Mouse (Mus musculus) liver, embryonic 15.5 days (tissue): ENCODE data around the gene Mthfd1. TPM values are rescaled to one million over a fixed set of nuclear protein-coding genes. Genes with fewer than 3 reads are reported as not detected.
A peak's percentile ranks its signal among the peaks of the same experiment; 100 is the strongest.
"Not testable (repeated sequence)": the region's sequence is repeated elsewhere in the genome, so short reads cannot be mapped to it uniquely, and the experiment has no call there.

ENCODE experiments used
- ATAC-seq: fragments of 200-750 bp; cut with Nextera tagmentation; 2 replicates; pipeline ENCODE4 v1.8.0; 2017; ENCODE audit warnings: moderate number of reproducible peaks, mild to moderate bottlenecking, moderate library complexity; ENCODE audit not compliant: insufficient read depth
- H3K27ac ChIP-seq: fragments of 300-500 bp; sonication (generic); replicated peaks from 2 replicates; pipeline ENCODE4 v1.5.1; 2015; ENCODE audit warnings: mild to moderate bottlenecking, inconsistent platforms
- H3K27me3 ChIP-seq: fragments of 300-500 bp; sonication (generic); 2 replicates; pipeline ENCODE4 v1.6.1; 2015; ENCODE audit warnings: mild to moderate bottlenecking, inconsistent platforms
- H3K36me3 ChIP-seq: fragments of 300-500 bp; sonication (generic); replicated peaks from 2 replicates; pipeline ENCODE4 v1.6.1; 2015; ENCODE audit warnings: moderate library complexity, mild to moderate bottlenecking, inconsistent platforms
- H3K4me1 ChIP-seq: fragments of 300-500 bp; sonication (generic); replicated peaks from 2 replicates; pipeline ENCODE4 v1.6.1; 2015; ENCODE audit warnings: inconsistent platforms
- H3K4me2 ChIP-seq: fragments of 300-500 bp; sonication (generic); 2 replicates; pipeline ENCODE4 v1.6.1; 2015; ENCODE audit warnings: moderate library complexity, mild to moderate bottlenecking, inconsistent platforms
- H3K4me3 ChIP-seq: fragments of 300-500 bp; sonication (generic); replicated peaks from 2 replicates; pipeline ENCODE4 v1.5.1; 2015; ENCODE audit warnings: mild to moderate bottlenecking, inconsistent platforms
- H3K9ac ChIP-seq: fragments of 300-500 bp; sonication (generic); 2 replicates; pipeline ENCODE4 v1.6.1; 2015; ENCODE audit warnings: moderate library complexity, mild to moderate bottlenecking, inconsistent platforms
- H3K9me3 ChIP-seq: fragments of 300-500 bp; sonication (generic); replicated peaks from 2 replicates; pipeline ENCODE4 v1.6.1; 2016; ENCODE audit warnings: inconsistent platforms
- WGBS: fragments of 180-500 bp; shearing (Covaris S2); methylation state at CpG from one replicate; pipeline ENCODE4 v1.1.7; 2015; ENCODE audit warnings: mixed read lengths; ENCODE audit not compliant: insufficient replicate concordance; 5-methylcytosine and 5-hydroxymethylcytosine counted together
- polyA plus RNA-seq: library from polyadenylated mRNA; unstranded; fragments of >200 nt; fragmentation: Nextera tagmentation; extraction: Ambion mirVana; gene quantifications from 2 replicates; pipeline ENCODE4 v1.2.1, GENCODE M21; 2015

Gene Mthfd1
- 94.7 and 101 TPM in 2 replicates for polyA plus RNA-seq

DNA sequence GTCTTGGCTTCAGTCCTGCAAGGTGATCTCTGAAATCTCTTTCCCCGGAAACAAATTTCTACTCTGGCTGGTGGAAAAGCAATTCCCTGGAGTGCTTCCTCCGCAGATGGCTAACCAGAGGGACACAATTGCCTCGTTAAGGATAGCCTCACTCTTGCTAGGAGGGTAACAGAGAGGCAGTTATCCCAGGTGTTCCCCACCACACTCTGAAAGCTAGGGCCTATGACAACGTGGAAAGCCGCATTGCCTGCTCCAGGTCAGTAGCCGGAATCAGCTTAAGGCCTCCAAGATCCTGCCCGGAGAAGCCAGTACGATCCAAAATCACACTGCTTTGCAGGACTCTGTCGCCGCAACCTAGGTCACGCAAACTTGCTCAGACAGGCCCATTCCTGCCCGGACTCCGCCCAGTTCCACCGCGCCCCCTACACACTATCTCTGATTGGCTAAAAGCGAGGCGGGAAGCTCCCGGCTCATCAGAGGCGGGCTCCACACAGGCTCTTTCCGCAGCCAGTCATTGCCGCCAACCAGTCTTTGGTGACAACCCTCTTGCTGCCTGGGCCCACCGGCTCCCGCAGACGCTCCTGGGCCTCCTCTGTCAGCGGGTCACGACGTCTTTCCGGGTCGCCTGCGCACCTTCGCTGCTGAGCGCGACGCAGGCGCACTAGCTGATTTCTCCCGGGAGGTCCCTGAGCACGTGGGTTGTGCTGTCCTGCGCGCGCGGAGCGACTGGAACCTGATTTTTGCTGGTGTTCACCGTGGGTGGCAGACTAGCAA, at the start of gene Mthfd1:
Gene Mthfd1 (plus strand): TSS at position 574 of the 774 bp plus-strand sequence.
- peak within 1 kb of the TSS; percentile 70 for H3K9ac ChIP-seq
- peak; percentile 97 for ATAC-seq
- no peaks in the 10 kb centered on the region for H3K9me3 ChIP-seq
- no peaks in the 10 kb centered on the region for H3K36me3 ChIP-seq
- WGBS, result 2% methylated on average over 43 of the region's 43 CpGs
- H3K4me2 ChIP-seq, result peak within 1 kb of the TSS; percentile 100
- peaks cover 39% of the 10 kb centered on the region for H3K4me1 ChIP-seq
- H3K27me3 ChIP-seq, result no peaks in the 10 kb centered on the region
- H3K27ac ChIP-seq, result peak within 1 kb of the TSS; percentile 81
- H3K4me3 ChIP-seq, result peak within 1 kb of the TSS; percentile 69

DNA sequence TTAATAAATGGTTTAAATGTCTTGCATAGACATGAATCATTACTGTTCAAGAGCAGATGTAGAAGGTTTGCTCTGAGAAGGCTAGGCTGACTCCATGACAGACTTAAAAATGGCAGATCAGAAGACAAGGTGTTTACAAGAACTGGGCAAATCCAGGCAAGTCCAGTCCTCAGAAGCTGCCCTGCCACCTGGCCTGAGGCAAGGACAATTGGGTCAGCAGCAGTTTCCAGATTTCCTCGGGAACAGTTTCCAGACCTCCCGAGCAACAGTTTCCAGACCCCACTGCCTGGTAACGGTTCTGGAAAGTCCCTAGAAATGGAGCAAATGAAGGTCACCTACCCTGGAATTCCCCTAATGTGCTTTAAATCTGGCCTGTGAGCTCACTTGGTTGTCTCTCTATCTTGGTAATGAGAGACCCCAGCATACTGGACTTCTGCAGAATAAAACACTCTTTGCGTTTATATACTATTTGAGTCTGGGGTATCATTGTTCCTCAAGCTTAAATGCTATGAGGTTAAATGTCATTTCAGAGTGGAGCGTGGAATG, 45.6 kb upstream of the Mthfd1 start:
- no peak overlapping the region for H3K4me2 ChIP-seq
- WGBS, result 69% methylated on average over 5 of the region's 5 CpGs
- no peak overlapping the region for H3K27ac ChIP-seq
- H3K27me3 ChIP-seq, result no peaks in the 10 kb centered on the region
- no peaks in the 10 kb centered on the region for H3K4me1 ChIP-seq
- no peaks in the 10 kb centered on the region for H3K9me3 ChIP-seq
- H3K36me3 ChIP-seq, result no peaks in the 10 kb centered on the region
- H3K4me3 ChIP-seq, result no peak overlapping the region
- H3K9ac ChIP-seq, result no peak overlapping the region
- no peak for ATAC-seq

DNA sequence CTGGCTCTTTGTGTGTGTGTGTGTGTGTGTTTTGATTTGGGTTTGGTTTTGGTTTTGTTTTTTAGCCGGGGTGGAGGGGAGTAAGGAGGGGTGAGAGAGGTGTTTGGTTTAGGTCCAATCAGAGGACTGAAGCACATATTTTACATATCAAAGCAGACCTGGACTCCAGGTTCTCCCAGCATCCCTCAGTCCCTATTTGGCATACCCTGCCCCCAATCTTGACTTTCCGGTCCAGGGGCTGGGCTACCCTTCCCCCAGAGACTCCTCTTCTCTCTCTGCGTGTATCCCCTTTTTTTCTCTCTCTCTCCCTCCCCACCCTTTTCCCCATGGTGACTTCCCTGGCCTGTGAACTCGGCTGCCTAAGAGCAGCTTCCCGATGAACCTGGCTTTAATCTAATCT, 40.0 kb upstream of the Mthfd1 start:
- no peak for ATAC-seq
- Histone ChIP-seq H3K4me2 (no peak overlapping the region), H3K27ac (no peak overlapping the region), H3K27me3 (no peaks in the 10 kb centered on the region), H3K4me1 (no peaks in the 10 kb centered on the region), H3K9me3 (no peaks in the 10 kb centered on the region), H3K4me3 (no peak overlapping the region), H3K36me3 (no peaks in the 10 kb centered on the region), H3K9ac (no peak overlapping the region)
- WGBS, result 43% methylated on average over 5 of the region's 5 CpGs

DNA sequence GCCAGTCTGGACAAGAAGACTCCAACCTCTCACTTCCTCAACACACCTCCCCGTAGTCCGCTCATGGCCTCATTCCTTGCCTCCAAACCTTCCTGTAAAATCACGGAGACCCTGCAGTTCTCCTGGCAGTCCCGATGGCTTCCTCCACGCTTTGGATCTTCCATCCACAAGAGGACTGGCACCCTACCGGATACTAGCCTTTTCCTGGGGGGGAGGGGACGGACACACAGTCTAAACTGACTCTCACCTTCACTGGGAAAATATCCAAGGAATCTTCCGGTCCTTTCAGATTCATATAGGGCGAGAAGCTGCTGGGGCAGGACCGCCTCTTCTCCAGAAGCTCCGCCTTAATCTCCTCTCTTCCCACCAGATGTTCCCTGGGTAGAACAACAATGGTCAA, 38.4 kb upstream of the Mthfd1 start:
- Histone ChIP-seq H3K4me3 (no peak overlapping the region), H3K9ac (no peak overlapping the region), H3K9me3 (no peaks in the 10 kb centered on the region), H3K4me2 (no peak overlapping the region), H3K27me3 (no peaks in the 10 kb centered on the region), H3K27ac (no peak overlapping the region), H3K4me1 (no peaks in the 10 kb centered on the region), H3K36me3 (no peaks in the 10 kb centered on the region)
- no peak for ATAC-seq
- WGBS, result 61% methylated on average over 11 of the region's 11 CpGs

DNA sequence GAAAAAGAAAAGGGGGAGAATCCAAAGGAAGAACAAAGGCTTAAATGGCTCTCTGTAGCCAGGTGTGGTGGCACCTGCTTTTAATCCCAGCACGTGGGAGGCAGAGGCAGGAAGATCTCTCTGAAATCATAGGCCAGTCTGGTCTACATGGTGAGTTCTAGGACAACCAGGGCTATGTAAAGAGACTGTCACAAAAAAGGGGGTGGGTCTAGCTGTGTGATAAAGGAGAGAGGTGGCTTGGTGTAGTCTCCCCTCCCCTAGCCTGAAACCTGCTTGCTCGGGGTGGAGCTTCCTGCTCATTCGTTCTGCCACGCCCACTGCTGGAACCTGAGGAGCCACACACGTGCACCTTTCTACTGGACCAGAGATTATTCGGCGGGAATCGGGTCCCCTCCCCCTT, 33.0 kb upstream of the Mthfd1 start:
- not testable (repeated sequence) for ATAC-seq, H3K27ac ChIP-seq
- 63% methylated on average over 4 of the region's 8 CpGs for WGBS

DNA sequence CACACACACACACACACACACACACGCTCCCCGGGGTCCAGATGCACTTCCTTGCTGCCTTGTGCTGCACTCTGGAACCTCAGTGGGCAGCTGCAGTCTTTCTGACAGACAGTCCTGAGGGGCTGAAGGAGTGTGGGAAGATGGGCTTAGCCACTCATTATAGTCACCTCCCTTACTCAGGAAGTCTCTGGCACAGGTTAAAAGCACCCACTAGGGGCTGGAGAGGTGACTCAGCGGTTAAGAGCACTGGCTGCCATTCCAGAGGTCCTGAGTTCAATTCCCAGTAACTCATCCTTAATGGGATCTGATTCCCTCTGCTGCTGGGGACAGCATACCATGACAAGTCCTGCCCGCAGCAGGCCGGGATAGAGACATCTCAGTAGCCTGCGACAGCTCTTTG, 24.5 kb upstream of the Mthfd1 start:
- H3K9me3 ChIP-seq, result no peaks in the 10 kb centered on the region

More for the DNA sequence above, 33.0 kb upstream of the Mthfd1 start:
- H3K4me3 ChIP-seq, H3K9ac ChIP-seq, H3K9me3 ChIP-seq, H3K27me3 ChIP-seq, H3K36me3 ChIP-seq, H3K4me2 ChIP-seq, H3K4me1 ChIP-seq: not testable (repeated sequence)

DNA sequence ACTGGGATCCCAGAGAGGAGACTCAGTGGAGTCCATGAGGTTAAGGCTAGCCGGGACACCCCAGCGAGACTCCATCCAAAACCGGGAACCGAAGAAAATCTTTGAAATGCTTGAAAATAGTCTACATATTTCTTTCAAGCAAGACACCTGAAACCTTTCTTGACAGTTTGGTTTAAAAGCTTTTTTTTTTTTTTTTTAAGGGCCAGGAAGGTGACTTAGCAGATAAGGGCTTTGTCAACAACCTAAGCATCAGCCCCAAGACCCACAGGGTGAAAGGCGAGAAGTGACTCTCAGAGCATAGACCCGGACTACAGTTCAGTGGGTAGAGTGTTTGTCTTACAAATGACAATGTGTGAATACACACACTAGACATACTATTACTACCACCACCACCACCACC, 19.8 kb upstream of the Mthfd1 start:
- no peaks in the 10 kb centered on the region for H3K27me3 ChIP-seq
- H3K9me3 ChIP-seq, result no peaks in the 10 kb centered on the region
- no peak overlapping the region for H3K4me2 ChIP-seq
- no peak overlapping the region for H3K4me3 ChIP-seq
- H3K36me3 ChIP-seq, result no peaks in the 10 kb centered on the region
- ATAC-seq, result no peak
- H3K9ac ChIP-seq, result no peak overlapping the region
- peaks cover 16% of the 10 kb centered on the region for H3K4me1 ChIP-seq
- 62% methylated on average over 6 of the region's 6 CpGs for WGBS
- H3K27ac ChIP-seq, result no peak overlapping the region

More for the DNA sequence above, 24.5 kb upstream of the Mthfd1 start:
- 70% methylated on average over 6 of the region's 6 CpGs for WGBS
- Histone ChIP-seq H3K4me1 (no peaks in the 10 kb centered on the region), H3K27ac (no peak overlapping the region), H3K36me3 (no peaks in the 10 kb centered on the region), H3K27me3 (no peaks in the 10 kb centered on the region), H3K9ac (no peak overlapping the region), H3K4me3 (no peak overlapping the region), H3K4me2 (no peak overlapping the region)
- ATAC-seq, result no peak

DNA sequence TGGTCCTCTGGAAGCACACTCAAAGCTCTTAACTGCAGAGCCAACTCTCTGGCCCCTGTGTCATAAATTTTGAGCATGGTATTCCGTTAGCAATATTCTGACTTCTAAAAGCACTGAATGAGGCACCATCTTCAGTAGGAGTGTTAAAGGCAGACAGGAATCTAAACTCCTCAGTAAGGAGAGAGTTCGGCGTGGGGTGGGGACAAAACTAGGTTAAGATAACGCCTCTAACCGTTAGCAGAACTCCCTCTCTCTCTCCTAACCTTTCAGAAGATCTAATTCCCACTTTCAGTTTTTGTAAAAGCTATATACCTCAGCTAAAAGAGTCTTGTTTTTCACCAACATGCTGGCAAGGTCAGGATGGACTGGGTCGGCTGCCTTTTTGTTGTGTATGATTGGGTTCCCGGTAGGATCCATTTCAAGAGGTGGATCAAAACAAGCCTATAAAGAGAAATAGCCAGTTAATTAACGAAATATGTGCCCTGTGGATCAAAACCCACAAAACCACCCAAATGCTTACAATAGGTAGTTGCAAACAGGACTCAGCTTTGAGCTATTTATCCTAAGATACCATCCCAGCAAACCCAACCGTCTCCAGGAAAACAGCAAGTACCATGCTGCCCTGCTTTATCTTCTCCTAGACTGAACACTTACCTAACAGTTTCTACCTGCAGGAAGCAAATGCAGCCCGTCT, 15.8 kb upstream of the Mthfd1 start:
- Histone ChIP-seq H3K4me1 (peaks cover 37% of the 10 kb centered on the region), H3K4me3 (no peak overlapping the region), H3K9ac (no peak overlapping the region), H3K36me3 (no peaks in the 10 kb centered on the region), H3K9me3 (no peaks in the 10 kb centered on the region), H3K27me3 (no peaks in the 10 kb centered on the region), H3K27ac (peak overlapping the region; percentile 72), H3K4me2 (peak overlapping the region; percentile 29)
- 34% methylated on average over 10 of the region's 10 CpGs for whole genome bisulfite sequencing
- no peak for ATAC-seq

DNA sequence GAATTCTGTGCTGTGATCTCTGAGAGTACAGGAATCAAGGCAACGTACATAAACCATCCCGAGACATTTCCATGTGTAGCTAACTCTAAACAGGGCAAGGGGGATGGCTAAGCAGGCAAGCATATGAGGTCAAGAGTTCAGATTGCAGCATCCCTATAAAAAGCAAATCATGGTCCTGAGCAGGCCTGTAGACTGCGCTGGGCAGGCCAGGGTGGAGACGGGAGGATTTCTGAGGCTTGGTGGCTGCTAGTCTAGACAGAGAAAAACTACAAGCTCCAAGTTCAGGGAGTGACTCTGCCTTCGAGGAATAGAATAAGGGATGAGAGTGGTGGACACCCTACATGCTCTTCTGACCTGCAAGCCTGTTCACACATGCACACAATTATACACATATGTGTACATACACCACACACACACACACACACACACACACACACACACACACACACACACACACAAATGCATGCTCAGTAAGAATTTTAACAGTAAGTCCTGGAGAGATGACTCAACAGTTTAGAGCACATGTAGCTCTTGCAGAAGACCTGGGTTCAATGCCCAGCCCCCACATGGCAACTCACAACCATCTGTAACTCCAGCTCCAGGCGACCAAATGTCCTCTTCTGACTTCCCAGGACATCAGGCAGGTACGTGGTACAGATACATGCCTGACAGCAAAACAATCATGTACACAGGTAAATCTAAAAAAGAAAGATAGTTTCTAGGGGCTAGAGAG, 15.1 kb upstream of the Mthfd1 start:
- no peaks in the 10 kb centered on the region for H3K9me3 ChIP-seq
- peak overlapping the region; percentile 29; the same call in 1 of the 2 replicates for H3K4me2 ChIP-seq
- ATAC-seq, result no peak
- peak overlapping the region; percentile 72 for H3K27ac ChIP-seq
- H3K36me3 ChIP-seq, result no peaks in the 10 kb centered on the region
- H3K27me3 ChIP-seq, result no peaks in the 10 kb centered on the region
- WGBS, result 47% methylated on average over 7 of the region's 7 CpGs
- H3K4me1 ChIP-seq, result peaks cover 37% of the 10 kb centered on the region
- no peak overlapping the region for H3K9ac ChIP-seq
- H3K4me3 ChIP-seq, result no peak overlapping the region

DNA sequence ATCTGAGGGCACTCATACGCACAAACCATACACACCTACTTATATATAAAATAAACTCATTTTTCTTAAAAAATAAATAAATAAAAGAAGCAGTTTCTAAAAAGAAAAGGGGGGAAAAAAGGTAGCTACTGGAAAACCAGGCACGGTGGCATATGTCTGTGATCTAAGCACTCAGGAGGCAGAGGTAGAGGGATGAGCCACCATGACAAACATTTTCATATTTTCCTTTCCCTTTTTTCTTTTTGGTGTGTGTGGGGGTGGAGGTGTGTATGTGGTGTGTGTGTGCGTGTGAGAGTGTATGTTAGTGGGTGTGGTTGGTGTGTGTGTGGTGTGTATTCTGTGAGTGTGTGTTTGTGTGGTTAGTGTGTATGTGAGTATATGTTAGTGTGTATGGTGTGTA, 14.4 kb upstream of the Mthfd1 start:
- peak overlapping the region; percentile 72 for H3K27ac ChIP-seq
- no peaks in the 10 kb centered on the region for H3K9me3 ChIP-seq
- no peaks in the 10 kb centered on the region for H3K36me3 ChIP-seq
- peak overlapping the region; percentile 37 for H3K4me2 ChIP-seq
- WGBS, result 40% methylated on average over 3 of the region's 3 CpGs
- H3K4me3 ChIP-seq, result no peak overlapping the region
- H3K9ac ChIP-seq, result no peak overlapping the region
- no peaks in the 10 kb centered on the region for H3K27me3 ChIP-seq
- H3K4me1 ChIP-seq, result peaks cover 37% of the 10 kb centered on the region
- ATAC-seq, result no peak

DNA sequence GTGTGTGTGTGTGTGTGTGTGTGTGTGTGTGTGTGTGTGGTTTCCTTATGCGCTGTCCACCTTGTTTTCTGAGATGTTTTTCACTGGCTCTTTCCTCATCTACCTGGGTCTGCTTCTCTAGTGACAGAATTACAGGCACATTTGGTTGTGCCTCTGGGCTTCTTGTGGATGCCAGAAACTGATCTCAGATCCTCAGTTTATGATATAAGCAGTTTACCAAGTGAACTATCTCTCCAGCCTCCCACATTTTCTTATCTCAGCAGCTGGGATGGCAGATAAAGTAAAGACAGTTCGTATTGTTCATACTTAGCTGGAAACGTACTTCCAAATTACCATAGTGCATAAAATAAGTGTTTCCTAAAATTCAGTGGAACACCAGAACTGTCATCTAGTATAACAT, 14.0 kb upstream of the Mthfd1 start:
- WGBS, result 26% methylated on average over 3 of the region's 3 CpGs
- Histone ChIP-seq H3K27me3 (no peaks in the 10 kb centered on the region), H3K4me3 (no peak overlapping the region), H3K4me2 (peak overlapping the region; percentile 37), H3K36me3 (no peaks in the 10 kb centered on the region), H3K9me3 (no peaks in the 10 kb centered on the region), H3K27ac (peak overlapping the region; percentile 72), H3K4me1 (peaks cover 37% of the 10 kb centered on the region), H3K9ac (no peak overlapping the region)
- ATAC-seq, result peak; percentile 62
